Mouse (Mus musculus) gastrocnemius, postnatal 14 days (tissue): ENCODE data around the gene Traf7. TPM values are rescaled to one million over a fixed set of nuclear protein-coding genes. Genes with fewer than 3 reads are reported as not detected.
A peak's percentile ranks its signal among the peaks of the same experiment; 100 is the strongest.

Experiments
- DNase-seq: peaks from one replicate; pipeline ENCODE4 v3.0.0; 2021; ENCODE audit warnings: mixed read lengths
- intact Hi-C: fragments of 180-260 bp; cut with DNase I; formaldehyde crosslinking; loops from one replicate; pipeline ENCODE4 v1.15.1; 2025; ENCODE audit warnings: low total_unique reads
- total RNA-seq, 2 experiments: library from RNA; stranded (reverse); gene quantifications; 2 replicates each; pipeline ENCODE4 v1.2.3; 2021

Traf7 gene
- total RNA-seq, 2 experiments from 2014 or later = 31.9 to 33.4 TPM

DNA sequence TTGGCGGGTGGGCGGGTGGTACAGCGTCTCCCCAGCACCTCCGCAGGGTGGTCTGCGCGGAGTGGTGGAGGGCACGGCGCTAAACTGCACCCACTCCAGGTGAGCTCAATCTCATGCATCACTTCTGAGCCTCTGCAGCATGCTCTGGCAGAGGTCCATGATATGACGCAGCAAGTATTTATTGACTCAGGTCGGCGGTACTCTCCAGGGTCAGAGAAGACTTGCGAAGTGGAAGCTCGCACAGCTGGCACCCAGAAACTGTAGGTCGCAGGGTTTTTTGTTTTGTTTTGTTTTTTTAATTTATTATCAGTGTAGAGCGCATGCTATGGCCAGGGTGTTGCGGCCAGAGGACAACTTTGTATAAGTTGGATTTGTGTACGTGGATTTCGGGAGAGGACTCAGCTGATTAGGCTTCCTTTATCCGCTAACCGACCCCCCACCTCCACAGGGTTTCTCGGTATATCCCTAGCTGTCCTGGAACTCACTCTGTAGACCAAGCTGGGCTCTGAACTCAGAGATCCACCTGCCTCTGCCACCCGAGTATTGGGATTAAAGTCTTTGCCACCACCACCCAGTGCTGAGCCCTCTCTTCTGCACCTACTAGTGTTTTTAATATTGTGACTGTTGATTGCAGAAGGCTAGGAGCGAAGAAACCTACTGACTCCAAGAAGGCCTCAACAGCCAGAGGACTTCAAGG, 21.3 kb upstream of the Traf7 start:
- intact Hi-C loops = no loop called here
- no peak for DNase-seq

DNA sequence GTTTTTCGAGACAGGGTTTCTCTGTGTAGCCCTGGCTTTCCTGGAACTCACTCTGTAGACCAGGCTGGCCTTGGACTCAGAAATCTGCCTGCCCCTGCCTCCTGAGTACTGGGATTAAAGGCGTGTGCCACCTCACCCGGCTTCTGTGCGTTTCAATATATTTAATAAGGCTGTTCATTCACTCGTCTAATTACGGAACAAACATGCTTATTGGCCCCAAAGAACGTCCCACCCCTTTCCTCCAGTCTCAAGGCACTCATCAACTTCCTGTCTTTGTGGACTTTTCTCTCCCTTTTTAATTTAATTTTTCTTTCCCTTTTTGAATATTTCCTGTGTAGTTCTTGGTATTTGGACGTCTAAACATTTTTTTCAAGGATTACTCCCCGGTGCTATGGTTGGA, 20.7 kb upstream of the Traf7 start:
- intact Hi-C loops = no loop called here

DNA sequence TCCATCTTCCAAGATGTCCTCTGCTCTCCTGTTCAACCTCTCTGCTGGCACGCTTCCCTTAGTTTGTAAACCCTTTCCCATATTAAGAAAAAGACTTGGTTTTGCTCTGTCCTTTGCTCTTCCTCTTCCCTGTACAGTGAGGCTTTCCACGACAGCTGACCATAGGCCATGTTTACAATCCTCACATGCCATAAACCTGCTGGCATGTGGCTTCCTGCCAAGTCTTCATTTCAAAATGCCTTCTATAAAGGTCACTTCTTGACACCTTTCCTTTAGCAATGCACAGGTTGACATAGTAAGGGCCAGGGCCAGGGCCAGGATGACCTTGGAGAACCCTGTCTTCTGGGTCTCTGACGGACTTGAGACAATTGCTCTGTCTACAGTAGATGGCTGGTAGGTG, 18.5 kb upstream of the Traf7 start:
- DNase-seq = no peak
- intact Hi-C loops = no loop called here

More for the DNA sequence above, 20.7 kb upstream of the Traf7 start:
- no peak for DNase-seq

DNA sequence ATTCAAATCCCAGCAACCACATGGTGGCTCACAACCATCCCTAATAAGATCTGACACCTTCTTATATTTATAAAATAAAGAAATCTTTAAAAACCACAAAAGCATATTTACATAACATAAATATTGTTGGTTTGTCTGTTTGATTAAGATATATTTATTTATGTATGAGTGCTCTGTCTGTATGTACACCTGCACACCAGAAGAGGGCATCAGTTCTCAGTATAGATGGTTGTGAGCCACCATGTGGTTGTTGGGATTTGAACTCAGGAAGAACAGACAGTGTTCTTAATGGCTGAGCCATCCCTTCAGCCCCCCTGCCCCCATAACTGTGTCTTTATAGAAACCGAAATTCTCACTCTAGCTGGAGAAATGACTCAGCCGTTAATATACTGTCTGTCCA, 17.5 kb upstream of the Traf7 start:
- intact Hi-C loops = no loop called here
- DNase-seq = no peak

DNA sequence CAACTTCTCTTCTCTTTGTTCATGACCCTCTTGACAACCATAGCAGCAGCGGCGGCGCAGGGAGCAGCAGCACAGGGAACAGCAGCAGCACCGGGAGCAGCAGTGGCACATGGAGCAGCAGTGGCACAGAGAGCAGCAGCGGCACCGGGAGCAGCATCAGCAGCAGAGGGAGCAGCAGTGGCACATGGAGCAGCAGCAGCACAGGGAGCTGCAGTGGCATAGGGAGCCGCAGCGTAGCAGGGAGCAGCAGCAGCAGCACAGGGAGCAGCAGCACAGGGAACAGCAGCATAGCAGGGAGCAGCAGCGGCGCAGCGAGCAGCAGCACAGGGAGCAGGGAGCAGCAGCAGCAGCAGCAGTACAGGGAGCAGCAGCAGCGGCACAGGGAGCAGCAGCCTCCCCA, 16.9 kb upstream of the Traf7 start:
- intact Hi-C loops = no loop called here
- no peak for DNase-seq

DNA sequence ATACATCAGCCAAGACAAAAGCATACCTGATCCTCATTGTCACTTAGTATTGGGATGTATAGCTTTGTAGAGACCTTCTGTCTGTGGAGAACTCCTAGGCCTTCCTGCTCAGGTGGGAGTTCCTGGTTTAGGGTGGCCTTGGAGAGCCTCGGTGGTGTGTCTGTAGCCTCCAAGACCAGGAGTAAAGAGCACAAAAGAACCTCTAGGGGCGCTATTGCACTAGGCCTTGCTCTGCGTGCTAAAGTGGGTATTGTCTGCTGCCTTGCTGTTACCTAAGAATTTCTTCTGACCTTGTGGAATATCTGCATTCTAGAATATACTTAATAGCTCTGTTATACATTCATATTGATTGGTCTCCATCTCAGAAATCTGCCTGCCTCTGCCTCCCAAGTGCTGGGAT, 12.6 kb upstream of the Traf7 start:
- DNase-seq = no peak
- intact Hi-C loops = no loop called here

DNA sequence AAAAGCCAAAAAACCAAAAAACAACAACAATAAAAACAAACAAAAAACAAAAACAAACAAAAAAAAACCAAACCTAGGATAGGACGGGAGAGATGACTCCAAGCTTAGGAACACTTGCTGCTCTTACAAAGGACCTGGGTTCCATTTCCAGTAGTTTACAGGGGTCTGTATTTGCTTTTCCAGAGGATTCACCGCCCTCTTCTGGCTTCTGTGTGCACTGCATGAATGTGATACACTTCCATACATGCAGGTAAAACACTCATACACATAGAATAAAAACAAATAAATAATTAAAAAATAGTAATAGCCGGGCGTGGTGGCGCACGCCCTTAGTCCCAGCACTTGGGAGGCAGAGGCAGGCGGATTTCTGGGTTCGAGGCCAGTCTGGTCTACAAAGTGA, 11.2 kb upstream of the Traf7 start:
- peak; percentile 23 for DNase-seq

DNA sequence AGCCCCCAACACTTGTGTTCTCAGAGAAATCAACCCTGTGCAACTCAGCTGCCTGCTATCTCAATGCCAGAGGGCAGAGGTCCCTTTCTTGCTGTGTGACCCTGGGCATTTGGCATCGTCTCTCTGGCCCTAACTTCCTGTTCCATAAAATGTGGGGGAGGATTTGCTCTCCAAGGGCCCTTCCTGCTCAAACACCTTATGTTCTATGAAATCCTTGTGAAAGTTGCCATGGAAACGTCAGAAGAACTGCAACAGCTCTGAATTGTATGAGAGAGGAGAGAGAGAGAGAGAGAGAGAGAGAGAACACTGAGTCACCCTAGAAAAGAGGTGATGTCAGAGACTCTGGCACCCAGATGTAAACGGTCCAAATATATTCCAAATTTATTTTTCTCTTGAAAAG, 9.8 kb upstream of the Traf7 start:
- DNase-seq = no peak
- intact Hi-C loops = no loop called here

More for the DNA sequence above, 11.2 kb upstream of the Traf7 start:
- intact Hi-C loops = no loop called here

DNA sequence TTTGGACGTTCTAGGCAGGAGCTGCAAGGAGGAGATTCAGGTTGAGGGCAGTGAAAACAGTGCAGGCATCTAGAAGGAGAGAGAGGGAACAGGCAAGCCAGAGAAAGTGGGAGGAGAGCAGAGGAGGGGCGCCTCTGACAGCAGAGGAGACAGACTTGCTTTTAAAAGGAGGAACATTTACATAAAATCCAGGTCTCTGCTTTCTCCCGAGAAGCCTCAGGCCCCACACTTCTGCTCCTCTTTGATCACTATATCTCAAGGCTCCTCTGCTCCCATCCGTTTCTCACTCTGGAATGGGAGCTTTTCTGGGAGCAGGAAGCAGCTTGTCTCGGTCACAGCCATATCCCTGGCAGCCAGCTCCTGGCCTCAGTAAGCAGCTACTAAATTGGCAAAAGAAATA, 7.6 kb upstream of the Traf7 start:
- intact Hi-C loops = no loop called here
- no peak for DNase-seq

DNA sequence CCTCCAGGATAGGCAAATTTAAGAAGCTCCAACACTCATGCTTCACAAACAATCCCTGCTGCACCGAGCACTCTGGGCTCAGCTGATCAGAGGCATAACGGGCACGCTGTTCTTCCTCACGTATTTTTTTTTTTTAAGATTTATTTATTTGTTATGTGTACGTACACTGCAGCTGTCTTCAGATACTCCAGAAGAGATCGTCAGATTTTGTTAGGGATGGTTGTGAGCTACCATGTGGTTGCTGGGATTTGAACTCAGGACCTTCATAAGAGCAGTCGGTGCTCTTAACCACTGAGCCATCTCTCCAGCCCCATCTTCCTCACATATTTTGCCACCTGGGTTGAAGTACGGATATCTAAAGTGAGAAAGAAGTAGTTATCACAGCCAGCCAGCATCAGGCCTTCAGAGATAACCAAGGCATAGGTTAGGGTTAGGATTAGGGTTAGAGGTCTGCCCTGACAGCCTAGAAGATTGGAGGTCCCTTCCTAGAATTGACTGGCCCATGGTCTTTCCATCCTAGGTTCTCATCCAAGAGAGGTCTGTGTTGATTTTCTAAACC, 6.5 kb upstream of the Traf7 start, which contains the start of gene Rab26:
Gene Rab26 (minus strand): TSS at position 51 of the 559 bp plus-strand sequence.
- intact Hi-C loops = loop anchor here (5.0 kb wide), 1 partner anchor 118 kb away; the partner anchor contains the start of gene Slc9a3r2
- no peak for DNase-seq

DNA sequence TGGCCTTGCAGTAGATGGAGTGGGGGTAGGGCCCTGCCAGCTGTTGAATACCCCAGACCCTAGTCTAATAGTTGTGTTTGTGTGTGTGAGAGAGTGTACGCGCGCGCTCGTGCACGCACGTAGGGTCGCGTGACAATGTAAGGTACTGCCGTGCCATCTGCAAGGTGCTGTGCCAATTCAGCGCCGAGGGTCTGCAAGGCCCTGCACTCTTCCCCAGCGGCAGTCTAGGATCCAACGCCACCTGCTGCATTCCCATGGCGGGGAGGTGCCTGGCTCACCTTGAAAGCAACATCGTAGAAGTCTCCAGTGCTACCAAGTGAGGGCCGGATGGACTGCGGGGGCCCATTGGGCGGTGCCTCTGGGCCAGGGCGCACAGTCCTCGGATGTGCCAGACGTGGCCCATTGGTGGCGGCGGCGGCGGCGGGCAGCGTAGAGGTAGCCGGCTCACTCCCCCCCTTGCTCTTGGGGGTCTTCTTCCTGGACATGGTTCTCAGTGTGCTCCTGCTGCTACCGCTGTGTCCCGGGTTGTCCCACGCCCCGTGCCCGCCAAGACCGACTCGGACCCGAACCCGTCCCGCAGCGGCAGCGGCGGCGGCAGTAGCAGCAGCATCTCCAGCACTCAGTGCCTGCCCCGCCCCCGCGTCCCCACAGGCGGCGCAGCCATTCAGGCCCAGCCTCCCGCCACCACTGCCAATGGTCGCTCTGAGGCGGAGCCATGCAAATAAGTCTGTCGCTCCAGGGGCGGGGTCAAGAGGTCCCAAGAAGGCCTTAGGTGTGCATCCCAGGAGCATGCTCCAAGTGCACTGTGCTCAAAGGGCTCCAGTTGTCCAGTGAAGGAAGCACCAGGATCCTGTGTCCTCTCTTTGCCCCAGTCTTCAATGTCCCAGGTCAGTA, 5.6 kb upstream of the Traf7 start:
- intact Hi-C loops = loop anchor here (5.0 kb wide), 1 partner anchor 119 kb away; the partner anchor contains the start of gene Slc9a3r2
- DNase-seq = peak; percentile 87

DNA sequence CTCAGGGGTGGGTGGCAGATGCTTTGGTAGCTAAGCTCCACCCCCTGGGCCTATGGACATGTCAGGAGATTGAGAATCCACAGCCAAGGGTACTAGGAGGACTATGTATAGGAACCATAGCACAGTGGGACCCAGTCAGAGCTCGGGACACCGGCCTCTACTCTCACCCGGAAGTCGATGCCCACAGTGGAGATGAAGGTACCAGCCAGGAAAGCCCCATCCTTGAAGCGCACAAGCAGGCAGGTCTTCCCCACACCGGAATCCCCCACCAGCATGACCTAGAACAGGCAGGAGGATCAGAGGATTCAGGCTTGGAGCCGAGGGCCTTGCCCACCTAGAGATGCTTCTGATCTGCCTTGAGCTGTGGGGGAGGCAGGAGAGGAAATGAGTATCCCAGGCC, 4.3 kb upstream of the Traf7 start:
- intact Hi-C loops = loop anchor here (5.0 kb wide), 1 partner anchor 120 kb away; the partner anchor contains the start of gene Slc9a3r2
- no peak for DNase-seq

DNA sequence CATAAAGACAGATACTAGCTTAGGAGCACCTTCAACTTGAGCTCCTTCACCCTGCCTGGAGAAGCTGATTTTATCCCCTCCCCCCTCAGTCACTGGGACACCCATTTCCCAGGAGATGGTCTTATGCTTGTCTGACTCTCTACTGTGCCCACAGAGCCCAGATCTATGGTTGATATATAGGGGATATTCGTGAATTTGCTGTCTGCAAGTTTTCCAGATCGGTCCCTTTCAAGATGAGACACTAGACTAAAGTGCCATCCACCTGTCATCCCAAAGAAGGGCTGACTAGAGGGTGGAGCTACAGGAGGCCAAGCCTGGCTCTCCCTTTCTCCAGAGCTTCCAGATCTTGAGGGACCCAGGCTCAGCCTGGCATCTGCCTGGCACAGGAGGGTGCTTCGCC, 3.3 kb upstream of the Traf7 start:
- no peak for DNase-seq
- intact Hi-C loops = loop anchor here (5.0 kb wide), 1 partner anchor 121 kb away; the partner anchor contains the start of gene Slc9a3r2

DNA sequence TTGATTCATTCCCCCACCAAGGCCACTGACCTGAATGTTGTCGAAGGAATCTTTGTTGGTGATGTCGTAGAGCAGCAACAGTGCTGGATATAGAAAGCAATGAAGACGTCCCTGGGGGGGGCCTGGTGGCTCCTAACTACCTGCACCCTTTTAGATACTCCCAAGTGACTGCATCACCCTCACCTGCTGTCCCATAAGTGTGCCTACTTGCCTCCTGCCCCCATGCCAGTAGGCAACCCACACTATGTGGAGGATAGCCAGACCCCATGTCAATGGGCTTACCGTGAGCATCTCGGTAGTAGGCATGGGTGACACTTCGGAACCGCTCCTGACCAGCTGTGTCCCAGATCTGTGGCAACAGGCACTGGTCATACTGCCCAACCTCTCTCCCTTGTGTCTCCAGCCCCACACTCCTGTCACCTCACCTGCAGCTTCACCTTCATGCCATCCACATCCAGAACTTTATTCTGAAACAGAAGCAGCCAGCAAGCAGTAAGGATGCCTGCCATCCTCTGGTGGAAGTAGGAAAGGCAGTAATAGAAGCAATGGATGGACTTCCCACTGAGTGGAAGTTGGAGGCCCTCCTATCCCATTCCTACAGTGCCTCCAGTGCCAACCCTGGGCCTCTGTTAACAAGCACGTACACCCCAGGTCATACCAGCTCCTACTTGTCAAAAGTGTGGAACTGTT, 2.8 kb upstream of the Traf7 start:
- intact Hi-C loops = loop anchor here (5.0 kb wide), 1 partner anchor 122 kb away; the partner anchor contains the start of gene Slc9a3r2
- DNase-seq = no peak

DNA sequence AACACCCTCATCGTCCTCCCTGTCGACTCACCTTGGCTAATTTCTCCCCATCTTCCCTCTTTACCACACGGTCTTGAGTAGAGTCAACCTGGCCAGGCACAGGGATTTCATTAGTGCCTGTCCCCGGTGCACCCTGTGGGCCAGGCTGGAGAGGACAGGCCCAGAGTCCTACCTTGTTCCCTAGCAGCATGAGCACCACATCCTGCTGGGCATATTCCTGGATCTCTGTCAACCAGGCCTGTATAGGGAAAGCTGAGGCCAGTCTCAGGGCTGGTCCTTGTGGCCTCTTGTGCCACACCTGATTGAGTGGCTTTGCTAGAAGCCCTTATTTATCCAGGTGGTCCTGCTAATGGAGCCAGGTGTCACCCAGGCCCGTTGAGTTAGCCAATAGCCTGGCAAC, 2.1 kb upstream of the Traf7 start:
- DNase-seq = no peak
- intact Hi-C loops = loop anchor here (5.0 kb wide), 2 partner anchors 43 to 122 kb away; partner anchors contain the start of genes Caskin1 and Slc9a3r2

DNA sequence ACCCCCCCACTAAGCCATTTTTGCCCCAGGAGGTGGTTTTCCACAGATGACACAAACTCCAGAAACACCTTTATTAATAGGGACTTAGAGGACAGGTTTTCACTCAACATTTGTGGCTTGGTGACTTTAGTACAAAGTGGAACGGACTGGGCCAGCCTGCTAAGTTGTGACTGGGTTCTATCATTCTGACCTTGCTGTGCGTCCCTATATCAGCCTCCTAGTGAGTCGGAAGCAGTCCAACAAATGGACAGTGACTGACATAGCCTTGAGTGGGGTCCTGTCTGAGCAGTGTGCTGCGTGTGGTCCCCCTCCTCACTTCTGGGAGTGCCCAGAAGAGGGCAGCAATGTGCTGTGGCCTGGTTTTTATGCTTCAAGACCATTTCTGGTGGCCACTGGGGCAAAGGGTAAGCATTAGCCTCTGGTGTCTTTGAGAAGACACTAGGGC, 1.3 kb upstream of the Traf7 start:
- DNase-seq = peak; percentile 44
- intact Hi-C loops = loop anchor here (5.0 kb wide), 1 partner anchor 42 kb away; the partner anchor contains the start of gene Caskin1

DNA sequence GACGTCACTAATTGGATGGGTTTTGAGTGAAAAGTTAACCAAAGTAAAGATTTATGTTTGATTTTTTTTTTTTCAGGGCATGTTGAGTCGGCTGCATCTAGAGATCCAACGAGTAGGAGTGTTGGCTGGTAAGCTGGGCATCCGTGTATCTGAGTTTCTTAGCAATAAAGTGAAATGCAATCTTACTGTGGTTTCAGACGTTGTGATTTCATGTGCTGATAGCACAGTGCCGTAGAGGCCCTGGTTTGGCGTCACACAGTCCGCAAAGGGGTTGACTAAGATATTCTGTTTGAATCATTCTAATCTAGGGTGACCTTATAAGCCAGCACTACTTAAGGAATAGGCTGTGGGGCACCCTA, 801 bp upstream of the Traf7 start:
- intact Hi-C loops = loop anchor here (5.0 kb wide), 1 partner anchor 41 kb away; the partner anchor contains the start of gene Caskin1
- no peak for DNase-seq

DNA sequence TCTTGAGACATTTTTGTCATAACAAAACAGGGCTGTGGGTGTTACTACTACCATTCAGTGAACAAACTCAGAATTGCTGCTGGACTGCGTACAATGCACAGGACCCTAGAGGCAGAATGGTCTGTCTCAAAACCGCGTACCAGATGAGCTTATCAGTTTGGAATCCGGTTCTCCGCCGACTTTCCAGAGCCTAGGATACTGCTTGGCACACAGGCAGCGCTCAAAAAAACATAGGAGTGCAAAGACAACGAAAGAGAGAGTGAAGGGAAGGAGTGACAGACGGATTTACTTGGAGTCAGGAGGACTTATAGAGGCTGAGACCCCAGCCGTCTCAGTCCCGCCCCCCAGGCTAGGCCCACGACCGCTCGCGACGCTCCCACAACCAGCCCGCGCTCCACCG, 423 bp downstream of the Traf7 start:
- no peak for DNase-seq
- intact Hi-C loops = loop anchor here (5.0 kb wide), 1 partner anchor 40 kb away; the partner anchor contains the start of gene Caskin1

DNA sequence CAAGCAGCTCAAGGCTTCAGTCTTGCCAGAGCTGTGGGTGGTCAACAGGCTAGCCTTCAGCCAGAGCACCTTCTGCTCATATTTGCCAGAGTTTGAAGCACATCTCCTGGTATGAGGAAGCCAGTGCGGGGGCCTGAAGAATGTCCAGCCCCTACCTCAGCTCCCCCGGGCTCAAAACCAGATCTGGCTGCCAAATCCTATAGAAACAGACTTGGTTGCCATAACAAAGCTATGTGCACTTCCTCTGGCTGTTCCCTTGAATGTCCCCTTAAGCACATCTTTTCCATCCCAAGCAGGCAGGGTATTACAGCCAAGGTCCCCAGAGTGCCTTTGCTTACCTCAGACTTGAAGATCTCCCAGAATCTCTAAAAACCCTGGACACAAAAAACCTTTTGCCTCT, 3.0 kb downstream of the Traf7 start:
- DNase-seq = no peak
- intact Hi-C loops = loop anchor here (5.0 kb wide), 1 partner anchor 37 kb away; the partner anchor contains the start of gene Caskin1
